Mouse (Mus musculus): Measurements from ENCODE around the gene Gm45785.

GRCm38 (mm10) chr7:140848591-140848990 is 7.5 kb downstream of the Gm45785 start:
- no peak for TF ChIP-seq POLR2A (IDR thresholded peaks at IDR 0.05; ENCODE audit: low read depth, low read length)
- TF ChIP-seq CTCF (conservative IDR thresholded peaks at IDR 0.05; ENCODE audit: insufficient read depth, insufficient read length, low read depth, low read length), result no peak

Measured in kidney, adult 2 months (tissue).